Mouse (Mus musculus) layer of hippocampus, postnatal 25 days (tissue): ENCODE measurements around the gene Fbxo8. TPM values are rescaled to one million over a fixed set of nuclear protein-coding genes. Genes with fewer than 3 reads are reported as not detected.

Experiments
- DNase-seq, 2 experiments: peaks; one replicate each; pipeline ENCODE4 v3.0.0; 2022; ENCODE audit warnings: mixed read lengths in 2 of 2, low spot score in 1 of 2; ENCODE audit errors: extremely low spot score in 1 of 2
- total RNA-seq, 2 experiments: library from RNA; stranded (reverse); gene quantifications; 2 replicates each; pipeline ENCODE4 v1.2.3; 2021

Fbxo8 gene
- 10 to 100 TPM; 28.6 to 35.2 TPM for total RNA-seq

- DNase-seq, result peak; percentile 65 to 66
Measured at GRCm38 (mm10) chr8:56550558-56551360, at the start of gene Fbxo8, which contains the start of gene Cep44. TSS of gene Fbxo8 (plus strand) at chr8:56551090. TSS of gene Cep44 (minus strand) at chr8:56551047.

- no peak for DNase-seq
Measured at GRCm38 (mm10) chr8:56501911-56502310, 49.0 kb upstream of the Fbxo8 start.

GRCm38 (mm10) chr8:56508318-56508951, 42.5 kb upstream of the Fbxo8 start:
- no peak for DNase-seq

DNA sequence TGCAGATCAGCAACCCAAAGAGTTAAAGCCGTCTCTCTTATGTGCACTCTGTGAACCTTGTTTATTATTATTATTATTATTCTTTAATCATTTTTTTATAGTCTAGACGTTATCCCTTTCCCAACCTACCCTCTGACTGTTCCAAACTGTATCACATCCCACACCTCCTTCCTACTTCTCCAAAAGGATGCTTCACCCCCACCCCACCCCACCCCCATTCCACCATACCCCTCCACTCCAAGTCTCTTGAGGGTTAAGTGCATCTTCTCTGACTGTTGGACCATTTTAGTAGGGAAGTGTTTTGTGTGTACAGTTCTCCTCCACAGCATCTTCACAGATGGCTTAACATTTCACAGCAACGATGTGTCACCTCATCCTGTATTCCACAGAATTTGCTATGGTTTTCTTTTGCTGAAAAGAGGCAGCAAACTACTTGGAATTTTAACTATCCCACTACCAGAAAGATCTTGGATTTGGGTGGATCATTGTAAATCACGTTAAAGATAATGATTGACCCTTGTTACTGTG, 41.9 kb upstream of the Fbxo8 start:
- DNase-seq, result no peak

DNA sequence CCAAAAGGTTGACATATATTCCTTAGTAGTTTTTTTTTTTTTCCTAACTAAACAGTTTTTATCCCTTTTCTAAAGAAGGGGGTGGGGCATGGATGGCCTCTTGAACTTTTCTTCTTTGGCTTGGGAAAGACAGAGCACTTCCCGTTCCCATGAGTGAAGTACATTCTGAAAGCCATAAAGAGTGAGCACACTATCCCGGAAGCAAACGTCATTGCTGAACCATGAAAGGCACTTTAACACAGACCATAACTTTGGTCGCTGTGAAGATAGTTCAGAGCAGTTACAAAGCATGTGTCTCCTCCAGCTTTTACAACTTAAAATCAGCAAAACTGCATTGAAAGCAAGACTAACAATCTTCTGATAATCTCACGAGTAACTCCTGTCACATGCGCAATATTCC, 32.0 kb upstream of the Fbxo8 start:
- no peak for DNase-seq

DNA sequence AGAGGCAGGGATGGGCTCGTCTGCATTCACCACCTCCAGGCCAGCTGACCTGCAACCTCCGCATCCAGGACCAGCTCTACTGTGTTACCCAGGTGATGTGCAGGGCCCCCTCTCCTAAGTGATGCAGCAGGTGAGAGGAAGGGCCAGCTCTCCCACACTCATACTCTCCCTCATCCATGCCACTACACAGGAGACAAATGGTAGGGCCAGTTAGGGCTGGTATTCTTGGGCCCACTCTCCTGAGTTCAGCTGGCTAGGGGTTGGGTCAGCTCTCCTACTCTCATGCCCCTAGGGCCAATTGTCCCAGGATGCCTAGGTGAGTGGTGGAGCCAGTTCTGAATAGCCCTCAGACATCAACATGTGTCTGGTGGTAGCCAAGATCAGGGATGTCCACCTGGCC, 30.6 kb upstream of the Fbxo8 start:
- DNase-seq, result no peak

GRCm38 (mm10) chr8:56521051-56521450, 29.8 kb upstream of the Fbxo8 start:
- DNase-seq, result no peak

- DNase-seq, result no peak
Measured at GRCm38 (mm10) chr8:56528869-56529268, 22.0 kb upstream of the Fbxo8 start.

GRCm38 (mm10) chr8:56530359-56530758, 20.5 kb upstream of the Fbxo8 start:
- DNase-seq, result peak; percentile 37 to 87

DNA sequence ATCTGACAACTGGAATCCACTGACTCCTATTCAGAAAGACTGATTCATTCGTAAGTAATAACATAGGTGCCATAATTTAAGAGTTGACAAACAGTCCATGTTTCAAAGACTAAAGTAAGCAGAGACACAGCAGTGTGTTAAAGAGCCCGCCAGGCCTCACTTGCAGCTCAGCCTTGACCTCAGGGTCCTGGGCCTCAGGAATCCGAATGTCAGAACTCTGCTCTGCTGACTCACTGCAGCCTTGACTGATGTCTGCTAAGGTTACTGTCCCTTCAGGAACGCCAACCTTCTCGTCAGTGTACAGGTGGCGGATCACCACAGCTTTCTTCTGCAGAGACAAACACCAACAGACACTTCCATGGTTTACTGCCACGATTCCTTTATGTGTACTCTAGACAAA, 10.2 kb upstream of the Fbxo8 start:
- DNase-seq, result no peak

- DNase-seq, result no peak
Measured at GRCm38 (mm10) chr8:56547866-56548265, 3.0 kb upstream of the Fbxo8 start.

DNA sequence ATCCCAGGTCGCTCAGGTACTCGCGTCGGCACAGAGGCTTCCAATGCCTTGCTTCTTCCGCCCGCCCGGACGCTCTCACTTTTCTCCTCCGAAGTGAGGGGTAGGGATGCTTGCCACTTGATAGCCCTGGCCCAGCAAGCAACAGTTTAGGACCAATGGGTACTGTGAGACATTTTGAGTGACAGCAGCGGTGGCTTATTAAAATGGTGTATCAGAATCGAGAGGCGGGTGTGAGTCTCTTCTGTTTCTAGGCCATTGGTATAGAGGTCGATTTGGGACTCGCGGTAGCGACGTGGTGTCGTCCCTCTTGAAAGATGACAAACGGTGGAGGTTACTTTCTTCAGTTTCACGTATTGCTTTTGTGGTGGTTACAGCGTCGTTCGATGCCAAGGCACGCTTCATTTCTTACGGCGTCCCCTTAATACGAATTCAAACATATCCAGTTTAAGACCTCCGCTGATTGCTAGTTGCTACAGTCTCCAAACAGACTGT, 517 bp downstream of the Fbxo8 start:
- DNase-seq, result peak; percentile 59 to 72

DNA sequence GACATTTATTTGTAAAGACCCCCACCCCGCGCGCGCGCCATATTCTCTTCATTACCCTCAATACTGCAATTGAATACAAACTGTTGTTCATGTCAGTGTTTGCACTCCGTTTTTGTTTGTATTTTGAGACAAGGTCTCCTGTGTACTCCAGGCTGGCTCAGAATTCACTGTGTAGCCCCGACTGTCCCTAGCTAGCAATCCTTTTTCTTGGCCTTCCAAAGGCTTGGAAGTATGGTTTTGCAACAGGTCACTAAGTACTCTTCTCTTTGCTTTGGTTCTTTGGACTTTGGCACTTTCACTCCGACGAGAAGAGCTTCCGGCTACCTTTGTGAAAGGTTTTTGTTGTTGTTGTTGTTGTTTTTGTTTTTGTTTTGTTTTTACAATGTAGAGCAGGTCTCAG, 1.2 kb downstream of the Fbxo8 start:
- DNase-seq, result no peak

DNA sequence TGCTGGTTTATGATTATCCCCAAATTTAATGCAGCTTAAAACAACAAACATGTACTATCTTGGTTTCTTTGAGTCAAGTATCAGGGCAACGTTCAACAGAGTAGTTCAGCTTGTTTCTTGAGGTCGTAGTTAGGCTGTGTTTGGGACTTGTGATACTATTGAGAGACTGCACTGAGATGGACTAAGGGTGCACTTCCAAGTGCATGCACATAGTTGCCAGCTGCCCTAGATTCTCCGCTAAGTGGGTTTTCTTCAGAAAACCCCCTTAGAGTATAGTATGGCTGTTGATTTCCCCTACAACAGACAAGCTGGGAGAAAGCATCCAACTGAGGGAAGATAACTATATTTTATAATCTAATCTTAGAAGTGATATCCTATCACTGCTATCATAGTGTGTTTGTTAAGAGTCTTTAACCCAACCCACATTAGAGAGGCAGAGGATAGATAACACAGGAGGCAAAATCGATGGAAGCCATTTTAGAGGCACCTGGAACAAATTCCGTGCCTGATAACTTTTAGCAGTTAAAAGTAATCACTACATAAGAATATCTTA, 1.7 kb downstream of the Fbxo8 start:
- no peak for DNase-seq

GRCm38 (mm10) chr8:56564399-56565047, 13.6 kb downstream of the Fbxo8 start:
- no peak for DNase-seq

GRCm38 (mm10) chr8:56566856-56567255, 16.0 kb downstream of the Fbxo8 start:
- no peak for DNase-seq

DNA sequence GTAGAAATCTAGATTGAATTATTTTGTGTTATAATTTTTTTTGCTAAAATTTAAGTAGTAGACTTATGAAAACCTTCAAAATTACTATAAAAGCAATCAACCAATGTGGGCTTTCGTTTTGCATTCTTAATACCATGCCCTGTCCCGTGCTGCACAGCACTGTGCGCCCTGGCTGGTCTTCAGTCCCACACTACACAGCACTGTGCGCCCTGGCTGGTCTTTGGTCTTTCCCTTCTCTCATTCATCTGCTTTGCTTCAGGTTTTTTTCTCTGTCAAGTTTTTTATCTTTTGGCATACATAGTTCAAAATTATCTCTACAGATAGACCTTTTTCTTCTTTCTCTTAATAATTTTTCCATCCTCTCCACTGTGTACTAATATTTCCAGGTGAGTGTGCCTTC, 30.0 kb downstream of the Fbxo8 start:
- DNase-seq, result no peak

DNA sequence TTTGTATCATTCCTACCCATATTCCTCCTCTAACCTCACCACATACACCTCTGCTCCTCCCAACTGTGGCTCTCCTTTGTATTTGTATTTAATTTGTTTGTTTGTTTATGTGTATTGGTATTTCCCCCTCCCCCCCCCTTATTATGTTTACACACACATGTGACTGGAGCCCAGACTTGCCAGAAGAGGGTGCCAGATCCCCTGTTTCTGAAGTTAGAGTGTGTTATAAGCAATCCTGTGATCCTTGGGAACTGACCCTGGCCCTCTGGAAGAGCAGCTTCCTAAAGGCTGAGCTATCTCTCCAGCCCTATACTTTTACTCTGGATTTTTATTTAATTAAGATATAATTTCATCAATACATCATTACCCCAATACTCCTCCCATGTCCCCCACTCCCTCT, 32.0 kb downstream of the Fbxo8 start:
- DNase-seq, result peak in 1 of 2 experiments; percentile 18

DNA sequence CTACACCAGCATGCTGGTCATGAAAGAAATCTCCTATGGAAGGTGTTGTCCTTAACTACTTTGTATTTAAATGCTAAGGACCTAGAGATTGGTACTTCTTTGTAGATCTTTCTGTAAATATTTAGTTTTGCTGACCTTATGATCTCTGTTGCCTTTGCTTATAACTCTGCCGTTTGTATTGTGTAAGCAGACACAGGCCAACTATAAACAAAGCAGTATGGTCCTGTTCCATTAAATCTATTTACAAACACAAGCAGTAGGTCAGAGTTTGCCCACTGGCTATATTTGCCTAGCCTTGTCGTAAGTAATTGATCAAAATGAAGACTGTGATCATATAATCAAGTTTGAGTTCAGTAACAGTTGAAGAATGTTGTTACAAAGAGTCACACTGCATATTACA, 38.1 kb downstream of the Fbxo8 start:
- no peak for DNase-seq

GRCm38 (mm10) chr8:56591084-56591483, 40.2 kb downstream of the Fbxo8 start:
- no peak for DNase-seq

DNA sequence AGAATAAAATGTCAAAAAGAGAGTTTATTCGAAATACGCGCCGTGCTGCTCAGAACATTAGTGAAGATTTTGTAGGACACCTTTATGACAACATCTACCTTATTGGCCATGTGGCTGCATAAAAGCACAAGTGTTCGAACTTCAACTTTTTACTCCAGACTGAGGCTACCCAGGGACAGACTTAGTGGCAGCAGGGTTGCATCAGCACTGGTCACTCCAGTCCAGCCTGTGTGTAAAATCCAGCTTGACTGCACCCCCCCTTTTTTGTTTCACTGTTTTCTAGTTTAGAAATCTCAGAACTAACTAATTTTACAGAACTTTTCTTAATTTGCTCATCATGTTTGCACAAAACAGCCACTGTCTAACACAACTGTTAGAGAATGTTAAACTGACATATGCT, 40.6 kb downstream of the Fbxo8 start:
- DNase-seq, result no peak
